Mouse (Mus musculus): ENCODE data around the gene Dnttip1.

The Dnttip1 gene

DNA sequence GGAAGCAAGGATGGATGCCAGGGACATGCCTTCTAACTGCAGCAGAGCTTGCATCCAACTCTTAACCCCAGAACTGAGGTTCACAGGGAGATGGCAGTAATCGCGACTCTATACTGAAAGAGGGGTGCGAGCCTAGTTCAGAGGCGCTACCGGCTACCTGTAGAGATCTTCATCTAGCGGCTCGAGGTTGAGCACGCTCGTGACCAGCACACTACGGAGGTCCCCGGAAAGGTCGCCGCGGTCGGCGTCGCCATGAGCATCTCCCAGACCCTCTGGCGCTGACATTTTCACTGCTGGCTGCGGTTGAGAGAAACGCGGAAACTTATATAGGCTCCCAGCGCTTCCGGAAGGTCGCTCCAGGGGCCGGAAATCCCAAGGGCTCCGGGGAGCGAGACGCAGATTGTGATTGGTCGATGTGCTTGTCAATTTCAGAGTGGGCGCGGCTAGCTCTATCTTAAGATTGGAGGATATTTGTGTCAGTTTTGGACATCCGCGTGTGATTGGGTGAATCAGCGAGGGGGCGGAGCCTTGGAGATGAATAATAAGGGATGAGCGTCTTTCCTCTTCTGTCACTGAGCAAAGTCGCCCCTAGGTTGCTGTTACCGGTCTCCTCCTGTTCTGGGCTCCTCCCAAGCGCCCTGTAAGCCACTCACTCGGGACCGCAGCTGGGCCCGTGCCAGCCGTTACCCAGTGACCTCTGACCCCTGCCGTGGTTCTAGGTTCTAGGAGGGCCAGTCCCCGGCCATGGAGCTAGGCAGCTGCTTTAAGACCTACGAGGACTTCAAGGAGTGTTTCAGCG, 58.9 kb downstream of the Dnttip1 start, which contains the start of the genes Acot8 and Zswim3:
Gene Acot8 (minus strand): TSS at position 350 of the 799 bp plus-strand sequence.
Gene Zswim3 (plus strand): TSS at position 566 of the 799 bp plus-strand sequence.
- DNase-seq (ENCODE audit: low read depth) = peak; percentile 100

DNA sequence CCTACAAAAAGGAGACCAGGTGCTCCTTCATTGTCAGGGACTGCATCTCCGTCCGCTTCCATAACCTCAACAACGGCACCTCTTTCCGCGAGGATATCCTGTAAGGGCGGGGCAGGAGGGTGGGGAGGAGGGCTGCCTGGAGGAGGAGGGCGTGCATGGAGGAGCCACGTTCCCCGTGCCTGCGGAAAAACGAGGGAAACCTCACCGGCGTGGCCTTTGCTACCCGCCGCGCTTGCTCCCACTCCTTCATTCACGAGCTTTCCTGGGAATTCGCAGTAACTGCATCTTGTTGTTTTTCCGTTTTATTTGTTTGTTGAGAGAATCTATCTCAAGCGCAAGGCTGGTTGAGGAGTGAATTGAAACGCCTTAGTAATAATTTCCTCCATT, 59.5 kb downstream of the Dnttip1 start:
- no peak for DNase-seq (ENCODE audit: low read depth)

DNA sequence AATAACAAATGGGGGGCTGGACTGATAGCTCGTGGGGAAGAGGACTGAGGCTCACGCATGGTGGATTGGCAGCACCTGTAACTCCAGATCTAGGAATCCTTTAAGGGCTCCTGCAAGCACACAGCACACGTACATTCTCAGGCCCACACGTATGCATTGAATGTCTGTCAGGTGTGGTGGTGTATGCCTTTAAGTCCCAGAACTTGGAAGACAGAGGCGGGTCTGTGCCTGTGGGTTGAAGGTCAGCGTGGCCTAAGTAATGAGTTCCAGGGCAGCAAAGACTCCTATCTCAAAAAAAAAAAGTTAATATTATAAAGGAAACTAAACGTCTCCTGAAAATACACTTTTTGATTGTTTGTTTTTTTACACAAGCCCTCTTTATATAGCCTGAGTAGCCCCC, 60.8 kb downstream of the Dnttip1 start:
- DNase-seq (ENCODE audit: low read depth) = no peak

DNA sequence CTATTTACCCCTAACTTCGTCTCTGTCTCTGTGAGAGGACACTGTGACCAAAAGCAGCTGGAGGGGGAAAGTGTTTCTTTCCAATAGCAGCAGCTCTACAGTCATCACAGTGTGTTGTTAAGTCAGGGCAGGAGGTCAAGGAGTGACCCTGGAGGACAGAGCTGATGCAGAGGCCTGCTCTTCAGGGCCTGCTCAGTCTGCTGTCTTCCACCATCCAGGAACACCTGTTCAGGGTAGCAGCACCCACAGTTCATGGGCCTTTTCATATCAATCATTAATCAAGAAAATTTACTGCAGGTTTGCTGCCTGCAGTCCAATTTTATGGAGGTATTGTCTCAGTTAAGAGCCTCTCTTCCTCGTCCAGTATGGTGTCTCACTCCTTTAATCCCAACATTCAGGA, 67.8 kb downstream of the Dnttip1 start:
- DNase-seq (ENCODE audit: low read depth) = no peak

DNA sequence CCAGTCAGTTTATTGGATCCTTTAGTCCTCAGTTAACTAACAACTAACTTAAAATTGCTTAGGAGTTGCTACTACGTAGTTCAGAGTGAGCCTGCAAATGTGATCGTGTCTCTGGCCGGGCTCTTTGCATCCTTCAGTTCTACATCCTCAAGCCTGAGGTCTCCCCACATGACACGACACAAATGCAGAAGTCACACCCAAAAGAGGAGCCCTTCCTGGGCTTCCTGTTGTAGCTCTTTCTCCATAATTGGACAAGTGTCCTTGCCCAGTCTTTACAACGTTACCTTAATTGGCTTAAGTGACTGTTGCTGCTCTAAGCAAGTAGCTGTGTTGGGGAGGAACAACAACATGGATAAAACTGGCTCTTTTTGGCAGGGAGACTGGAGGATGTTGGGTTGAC, 69.6 kb downstream of the Dnttip1 start:
- DNase-seq (ENCODE audit: low read depth) = no peak

DNA sequence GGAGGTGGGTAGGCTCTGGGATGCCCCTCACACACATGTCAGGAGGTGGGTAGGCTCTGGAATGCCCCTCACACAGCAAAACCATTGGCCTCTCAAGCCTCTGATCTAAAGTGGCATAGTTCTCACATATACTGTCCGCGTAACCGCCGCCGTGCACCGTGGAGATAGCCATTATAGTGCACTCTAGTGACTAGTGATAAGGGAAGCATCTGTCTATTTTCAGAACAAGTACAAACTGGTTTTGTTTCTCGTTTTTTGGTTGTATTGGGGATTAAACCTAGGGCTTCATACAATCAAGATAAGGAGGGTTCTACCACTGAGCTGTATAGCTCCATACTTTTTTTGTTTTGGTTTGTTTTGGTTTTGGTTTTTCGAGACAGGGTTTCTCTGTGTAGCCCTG, 70.0 kb downstream of the Dnttip1 start:
- no peak for DNase-seq (ENCODE audit: low read depth)

DNA sequence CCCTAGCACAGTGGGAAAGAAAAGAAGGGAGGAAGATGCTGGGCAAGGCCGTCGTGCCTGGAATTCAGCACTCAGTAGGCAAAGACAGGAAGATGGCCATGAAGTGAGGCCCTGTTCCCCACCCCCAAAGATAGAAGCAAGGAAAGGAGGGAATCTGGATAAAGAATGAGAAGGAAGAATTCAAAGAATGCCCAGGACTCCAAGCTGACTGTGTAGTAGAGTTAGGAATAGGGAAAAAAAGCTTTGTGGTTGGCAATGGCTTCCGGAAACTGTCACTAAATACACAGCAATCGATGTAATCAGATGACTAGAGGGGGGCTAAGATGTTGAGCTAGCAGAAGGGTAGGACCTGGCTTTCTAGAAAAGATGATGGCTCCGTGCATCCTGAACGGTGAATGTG, 71.4 kb downstream of the Dnttip1 start:
- no peak for DNase-seq (ENCODE audit: low read depth)

DNA sequence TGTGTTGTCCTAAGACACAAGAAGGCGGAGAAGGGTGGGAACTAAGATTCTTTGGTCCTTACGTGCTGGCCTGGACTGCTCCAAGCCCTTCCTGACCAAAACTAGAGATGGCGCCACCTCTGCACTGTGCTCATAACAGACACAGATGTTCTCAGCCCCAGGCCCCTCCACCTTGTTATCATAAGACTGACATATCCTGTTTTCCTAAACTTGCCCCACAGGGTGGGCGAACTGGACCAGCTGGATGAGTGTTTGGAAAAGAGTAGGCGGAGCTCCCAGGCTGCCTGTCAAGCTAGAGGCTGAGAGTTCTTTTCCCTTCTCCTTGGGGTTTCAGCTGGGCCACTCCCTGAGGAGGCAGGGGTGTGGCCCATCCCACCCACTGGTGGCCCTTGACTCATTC, 71.9 kb downstream of the Dnttip1 start:
- DNase-seq (ENCODE audit: low read depth) = no peak
